Mouse (Mus musculus) erythroblast, embryonic 14.5 days (primary cell): ENCODE measurements around the gene H3f3b.

Experiments
- GATA1 ChIP-seq: IDR thresholded peaks from 2 replicates; pipeline ENCODE4 v1.6.1; 2012; ENCODE audit warnings: low read length, inconsistent platforms, mixed read lengths
- TAL1 ChIP-seq: IDR thresholded peaks from 3 replicates; pipeline ENCODE4 v1.6.1; 2012; ENCODE audit warnings: low read length, inconsistent platforms, mixed read lengths

- TF ChIP-seq GATA1: no peak
- TF ChIP-seq TAL1: no peak
Measured at GRCm38 (mm10) chr11:116065345-116065744, 37.6 kb upstream of the H3f3b start.
